Mouse (Mus musculus) T-helper 1 cell (primary cell): Measurements from ENCODE around the gene Prom2.

Experiments
- in situ Hi-C: fragments of 300-600 bp; cut with MboI, MseI; formaldehyde crosslinking; loops from one replicate; pipeline ENCODE4 v1.15.1; 2025; ENCODE audit warnings: high pct_unique_total_duplicates

The Prom2 gene

DNA sequence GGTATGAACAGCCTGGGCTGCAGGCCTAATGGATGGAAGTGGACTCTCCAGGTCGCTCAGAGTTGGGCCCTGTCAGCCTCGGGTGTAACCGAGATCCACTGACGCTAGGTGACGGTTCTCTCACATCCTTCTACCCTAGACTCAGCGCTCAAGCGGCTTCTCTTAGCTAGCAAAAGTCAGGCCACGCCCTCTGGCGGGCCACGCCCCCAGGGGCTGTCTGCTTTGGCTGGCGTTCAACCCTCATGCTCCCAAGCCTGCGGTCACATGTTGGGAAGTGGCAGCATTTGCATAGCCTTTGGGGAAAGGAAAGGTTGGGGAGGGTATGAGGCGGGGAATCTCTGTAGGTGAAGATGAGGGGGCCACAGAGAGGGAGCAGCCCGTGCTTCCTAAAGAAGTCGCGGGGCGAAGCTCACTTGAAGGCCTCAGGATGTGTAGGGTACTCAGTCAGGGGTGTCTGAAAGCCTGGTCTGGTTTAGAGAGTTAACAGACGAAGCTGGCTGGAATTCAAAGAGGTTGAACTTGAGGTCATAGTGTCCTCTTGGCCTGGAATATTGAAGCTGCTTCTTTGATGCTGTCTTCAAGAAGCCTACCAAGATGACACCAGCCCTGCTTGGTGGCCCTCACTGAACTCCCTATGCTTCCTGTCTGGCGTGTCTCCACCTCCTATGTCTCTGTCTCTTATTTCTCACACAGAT, 56.6 kb downstream of the Prom2 start:
- in situ Hi-C loops = no loop called here

- in situ Hi-C loops = no loop called here
Measured at GRCm38 (mm10) chr2:127483001-127483400, 58.3 kb downstream of the Prom2 start.

- in situ Hi-C loops = no loop called here
Measured at GRCm38 (mm10) chr2:127482533-127482911, 58.7 kb downstream of the Prom2 start.

- in situ Hi-C loops = no loop called here
Measured at GRCm38 (mm10) chr2:127481841-127482532, 59.3 kb downstream of the Prom2 start.

DNA sequence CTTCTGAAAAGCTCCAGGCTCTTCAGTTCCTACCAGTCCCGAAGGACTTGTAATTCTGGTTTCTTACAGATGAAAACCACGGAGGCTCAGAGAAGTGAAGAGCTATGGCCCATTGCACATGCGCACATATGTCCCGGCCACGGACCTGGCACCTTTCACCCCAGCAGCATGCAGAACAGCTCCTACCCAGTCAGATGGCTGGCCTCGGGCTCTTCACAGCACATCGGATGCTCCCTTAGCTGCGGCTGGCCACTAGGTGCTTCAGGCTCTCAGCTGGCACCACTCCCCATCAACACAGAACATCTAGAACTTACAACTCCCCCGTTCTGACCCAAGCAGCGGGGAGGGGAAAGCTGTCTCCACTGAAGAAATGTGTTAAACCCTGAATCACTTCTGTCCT, 61.5 kb downstream of the Prom2 start:
- in situ Hi-C loops = no loop called here

GRCm38 (mm10) chr2:127479210-127479609, 62.1 kb downstream of the Prom2 start:
- in situ Hi-C loops = no loop called here
